Mouse (Mus musculus): ENCODE results near the gene L3mbtl4.

GRCm38 (mm10) chr17:68793741-68794140 is 520.1 kb downstream of the L3mbtl4 start:
- TF ChIP-seq CTCF (IDR thresholded peaks at IDR 0.05; ENCODE audit: borderline replicate concordance, insufficient read depth, low read length) (no peak), POLR2A (IDR thresholded peaks at IDR 0.05; ENCODE audit: low read depth, low read length) (no peak)

All from embryonic fibroblast, embryonic 13.5 days (primary cell).